Comparison of ENCODE assay signal across 21 mouse cellular contexts in genomic region chrX:85827719-85828453, GRCm38 (mm10). TPM values are rescaled to one million over a fixed set of nuclear protein-coding genes. Genes with fewer than 3 reads are reported as not detected.
A peak's percentile ranks its signal among the peaks of the same experiment; 100 is the strongest.
DNase-seq lines count a peak whose midpoint lies in the region; ATAC-seq lines count a peak whose summit lies in the region.
"Had no signal": no experiment of that assay in that cellular context is flagged by ENCODE, and none has a peak within 500 bp of the region (broad histone marks: within the 10 kb centered on the region; RNA-seq: fewer than 3 reads in every experiment).

No protein-coding gene starts in this region.

- no peaks in the 10 kb centered on the region for H3K4me1 ChIP-seq in kidney, embryonic 15.5 days
- no peaks in the 10 kb centered on the region for H3K4me1 ChIP-seq in forebrain, embryonic 15.5 days
- H3K4me1 ChIP-seq: embryonic facial prominence, embryonic 10.5 days; forebrain, embryonic 10.5 days; heart, embryonic 12.5 days had no signal

- no peaks in the 10 kb centered on the region for H3K9me3 ChIP-seq in kidney, embryonic 15.5 days (replicated peaks)
- H3K9me3 ChIP-seq in forebrain, embryonic 15.5 days: no peaks in the 10 kb centered on the region
- H3K9me3 ChIP-seq: embryonic facial prominence, embryonic 10.5 days; forebrain, embryonic 10.5 days; heart, embryonic 12.5 days; hindbrain, embryonic 10.5 days had no signal

- no peak for ATAC-seq in kidney, embryonic 15.5 days (replicated peaks; ENCODE audit: low FRiP score)
- peak; percentile 50; the same call in 1 of the 2 replicates for ATAC-seq in monocyte, adult 5-6 weeks (replicated peaks; ENCODE audit: insufficient number of reproducible peaks, low FRiP score, low TSS enrichment, poor library complexity, severe bottlenecking)
- no peak for ATAC-seq in forebrain, embryonic 15.5 days (replicated peaks)
- ATAC-seq: activated CD4-positive, CD25-positive, alpha-beta regulatory T cell, adult 4 months; forebrain, embryonic 14.5 days; Patski had no signal

- H3K9ac ChIP-seq in kidney, embryonic 15.5 days: no peak overlapping the region
- no peak overlapping the region for H3K9ac ChIP-seq in forebrain, embryonic 15.5 days (replicated peaks)
- H3K9ac ChIP-seq: heart, embryonic 12.5 days; hindbrain, embryonic 14.5 days had no signal

- H3K27me3 ChIP-seq in kidney, embryonic 15.5 days: no peaks in the 10 kb centered on the region
- H3K27me3 ChIP-seq in forebrain, embryonic 15.5 days: no peaks in the 10 kb centered on the region
- H3K27me3 ChIP-seq: CH12.LX; heart, embryonic 12.5 days had no signal

- H3K27ac ChIP-seq in kidney, embryonic 15.5 days: no peak overlapping the region
- H3K27ac ChIP-seq in forebrain, embryonic 15.5 days (replicated peaks): no peak overlapping the region
- H3K27ac ChIP-seq: embryonic facial prominence, embryonic 10.5 days; forebrain, embryonic 10.5 days; heart, adult 2 months; hindbrain, embryonic 10.5 days; hindbrain, embryonic 14.5 days had no signal

- peak; percentile 61 for DNase-seq in kidney, adult 9 months
- DNase-seq in lung, postnatal 36 days: peak; percentile 2
- no peak for DNase-seq in lung, postnatal 14 days
- peak; percentile 33 for DNase-seq in gonadal fat pad, adult 2 months (ENCODE audit: low read depth)
- DNase-seq: adrenal gland, postnatal 14 days; cerebellum, adult 18-20 months; cerebellum, adult 9-11 months; gastrocnemius, postnatal 36 days; heart, adult 2 months had no signal

- no peak overlapping the region for H3K4me3 ChIP-seq in kidney, embryonic 15.5 days (replicated peaks)
- no peak overlapping the region for H3K4me3 ChIP-seq in forebrain, embryonic 15.5 days
- H3K4me3 ChIP-seq: embryonic facial prominence, embryonic 10.5 days; forebrain, embryonic 10.5 days; heart, adult 2 months; heart, embryonic 12.5 days; hindbrain, embryonic 10.5 days had no signal

- WGBS in kidney, embryonic 15.5 days: 89% methylated on average over 3 of the region's 3 CpGs
- 84% methylated on average over 3 of the region's 3 CpGs for WGBS in forebrain, embryonic 15.5 days

- H3K4me2 ChIP-seq in kidney, embryonic 15.5 days: no peak overlapping the region
- H3K4me2 ChIP-seq in forebrain, embryonic 15.5 days (replicated peaks): no peak overlapping the region
- H3K4me2 ChIP-seq: heart, embryonic 12.5 days; hindbrain, embryonic 14.5 days had no signal

- H3K36me3 ChIP-seq in kidney, embryonic 15.5 days: no peaks in the 10 kb centered on the region
- H3K36me3 ChIP-seq in forebrain, embryonic 15.5 days: no peaks in the 10 kb centered on the region
- H3K36me3 ChIP-seq: embryonic facial prominence, embryonic 10.5 days; forebrain, embryonic 10.5 days; heart, embryonic 12.5 days; hindbrain, embryonic 10.5 days had no signal

RNA-seq across cellular contexts. Expression of gene 5430427O19Rik, which starts 42.3 kb away (rescaled TPM):
- 0.06 and 0.10 TPM in 2 replicates for polyA plus RNA-seq in kidney, embryonic 15.5 days (2015; fragmentation: Nextera tagmentation; extraction: Ambion mirVana)
- 0.23 and 0.24 TPM in 2 replicates for polyA plus RNA-seq in gonadal fat pad, adult 2 months (2012; rRNA removed)
- 36.4 to 45.0 TPM (median 36.7 TPM) in 3 replicates for total RNA-seq in monocyte, adult 5-6 weeks (2017)
- polyA plus RNA-seq in forebrain, embryonic 15.5 days (2015; fragmentation: Nextera tagmentation; extraction: Ambion mirVana): 0.04 and 0.06 TPM in 2 replicates
- polyA plus RNA-seq: embryonic facial prominence, embryonic 10.5 days; Patski had no signal

RNA-seq across cellular contexts. Expression of gene Gk, which starts 51.3 kb away (rescaled TPM):
- 33.5 and 34.6 TPM in 2 replicates for polyA plus RNA-seq in kidney, embryonic 15.5 days (2015; fragmentation: Nextera tagmentation; extraction: Ambion mirVana)
- polyA plus RNA-seq in gonadal fat pad, adult 2 months (2012; rRNA removed): 19.0 and 28.6 TPM in 2 replicates
- 40.1 to 64.3 TPM (median 52.2 TPM) in 3 replicates for total RNA-seq in monocyte, adult 5-6 weeks (2017)
- 7.6 and 8.6 TPM in 2 replicates for polyA plus RNA-seq in forebrain, embryonic 15.5 days (2015; fragmentation: Nextera tagmentation; extraction: Ambion mirVana)
